Mouse (Mus musculus) MN1 (cell line): Measurements from ENCODE around the gene Trim7.
"Not testable (repeated sequence)": the region's sequence is repeated elsewhere in the genome, so short reads cannot be mapped to it uniquely, and the experiment has no call there.

Experiments
- DNase-seq: peaks from one replicate; pipeline ENCODE4 v3.0.0-alpha.2; 2016; ENCODE audit warnings: low spot score

Gene Trim7

DNA sequence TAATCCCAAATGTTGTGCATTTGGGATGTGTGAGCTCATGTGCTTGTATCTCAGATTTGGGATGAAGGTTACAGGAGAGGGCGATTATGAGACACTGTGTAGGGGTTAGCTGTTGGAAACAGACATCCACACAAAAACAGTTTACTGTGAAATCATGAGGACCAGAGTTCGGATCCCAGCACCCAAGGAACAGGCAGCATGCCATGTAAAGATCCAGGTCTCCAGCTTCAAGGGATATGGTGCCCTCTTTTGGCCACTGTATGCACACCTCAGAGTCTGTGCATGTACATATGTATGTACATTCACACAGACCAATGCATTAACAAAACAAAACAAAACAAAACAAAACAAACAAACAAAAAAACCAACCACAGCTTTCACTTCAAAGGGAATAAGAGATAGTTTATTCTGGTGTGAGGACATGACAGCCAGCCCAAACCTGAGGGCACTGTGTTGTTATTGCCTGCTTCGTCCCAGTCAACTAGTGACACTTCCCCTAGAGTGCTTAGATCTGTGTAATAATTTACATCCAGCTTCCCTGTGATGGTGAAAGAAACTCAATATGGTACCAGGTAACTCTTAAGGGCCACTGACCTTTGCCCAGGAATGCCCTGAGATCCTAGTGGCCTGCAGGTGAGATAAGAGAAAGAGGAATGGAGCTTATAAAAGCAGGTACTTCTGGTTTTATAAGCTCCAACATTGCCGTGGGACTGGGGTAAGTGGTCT lies 25.5 kb downstream of the Trim7 start:
- no peak for DNase-seq

DNA sequence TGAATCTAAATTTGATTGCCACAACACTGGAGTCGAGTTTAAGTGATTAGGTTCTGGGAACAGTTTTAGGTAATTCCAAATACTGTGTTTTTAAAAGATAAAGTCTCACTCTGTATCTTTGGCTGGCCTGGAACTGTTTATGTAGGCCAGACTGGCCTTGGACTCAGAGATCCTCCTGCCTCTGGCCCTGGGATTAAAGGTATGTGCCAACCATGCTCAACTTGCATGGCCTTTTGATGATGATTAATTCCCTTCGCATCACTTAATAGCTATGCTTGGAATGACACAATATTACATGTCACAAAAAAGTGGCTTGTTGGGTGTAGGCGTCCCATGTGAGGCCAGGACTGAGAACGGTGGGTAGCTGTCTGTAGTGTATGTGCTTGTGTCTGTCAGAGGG lies 26.2 kb downstream of the Trim7 start:
- no peak for DNase-seq

DNA sequence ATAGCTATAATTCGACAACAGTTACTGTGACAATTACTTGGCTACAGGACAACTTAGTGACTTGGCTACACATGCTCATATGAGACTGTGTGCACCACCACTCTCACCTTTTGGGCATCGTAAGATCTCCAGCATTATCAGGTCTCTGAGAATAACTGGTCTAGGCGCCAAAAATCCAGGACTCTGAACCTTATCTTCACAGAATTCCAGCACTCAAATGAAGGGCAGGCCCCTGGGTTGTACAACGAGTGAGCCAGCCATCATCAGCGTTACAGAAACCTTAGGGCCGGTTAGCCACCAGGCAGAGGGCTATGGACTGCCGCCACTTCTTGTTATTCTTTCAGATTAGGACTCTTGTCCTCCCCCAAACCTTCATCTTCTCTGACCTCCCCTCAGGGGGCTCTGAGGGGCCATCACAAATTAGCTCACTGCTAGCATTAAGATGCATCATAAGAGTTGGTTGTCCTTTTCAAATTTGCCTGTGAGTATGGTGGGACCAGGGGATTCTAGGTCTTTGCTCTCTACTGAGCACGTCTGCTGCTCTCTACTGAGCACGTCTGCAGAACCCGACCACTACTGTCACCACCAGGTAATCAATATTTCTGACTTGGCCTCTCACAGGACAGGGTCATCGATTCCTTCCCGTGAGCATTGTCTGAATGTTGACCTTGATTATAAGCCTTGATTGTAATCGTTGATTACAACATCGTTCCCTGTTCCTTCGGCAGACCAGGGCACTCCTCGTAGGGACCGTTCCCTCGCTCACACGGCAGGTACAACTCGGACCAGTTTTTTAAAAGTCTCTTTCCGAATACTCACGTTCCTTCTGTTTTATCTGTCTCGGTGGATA lies 26.9 kb downstream of the Trim7 start:
- peak; percentile 44 for DNase-seq

DNA sequence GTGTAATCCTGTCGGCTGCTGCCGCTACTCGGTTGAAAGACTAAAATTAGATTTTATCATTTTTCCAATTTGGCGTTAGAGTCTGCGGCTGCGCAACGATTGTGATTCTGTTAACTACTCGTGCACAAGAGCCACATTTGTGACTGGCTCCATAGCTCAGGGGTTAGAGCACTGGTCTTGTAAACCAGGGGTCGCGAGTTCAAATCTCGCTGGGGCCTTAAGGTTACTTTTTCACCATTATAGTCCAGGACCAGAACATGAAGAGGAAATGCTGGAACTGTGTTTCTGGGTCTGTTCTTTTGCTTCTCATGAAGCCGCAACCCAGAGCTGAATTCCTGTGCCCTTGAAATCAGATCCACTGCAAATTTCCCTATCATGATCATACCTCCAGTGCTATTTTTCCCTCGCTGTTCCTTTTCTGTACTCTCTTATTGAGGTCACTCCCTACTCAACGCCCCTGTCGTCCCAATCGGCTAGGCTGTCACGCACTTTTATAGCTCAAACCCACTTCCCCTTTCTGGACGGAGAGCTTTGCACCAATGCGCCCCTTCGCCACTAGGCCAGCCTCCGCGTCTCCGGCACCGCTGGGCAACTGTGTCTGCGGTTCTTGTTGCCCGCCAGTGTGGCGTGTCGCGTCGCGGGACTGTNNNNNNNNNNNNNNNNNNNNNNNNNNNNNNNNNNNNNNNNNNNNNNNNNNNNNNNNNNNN lies 27.7 kb downstream of the Trim7 start:
- peak; percentile 94 for DNase-seq

DNA sequence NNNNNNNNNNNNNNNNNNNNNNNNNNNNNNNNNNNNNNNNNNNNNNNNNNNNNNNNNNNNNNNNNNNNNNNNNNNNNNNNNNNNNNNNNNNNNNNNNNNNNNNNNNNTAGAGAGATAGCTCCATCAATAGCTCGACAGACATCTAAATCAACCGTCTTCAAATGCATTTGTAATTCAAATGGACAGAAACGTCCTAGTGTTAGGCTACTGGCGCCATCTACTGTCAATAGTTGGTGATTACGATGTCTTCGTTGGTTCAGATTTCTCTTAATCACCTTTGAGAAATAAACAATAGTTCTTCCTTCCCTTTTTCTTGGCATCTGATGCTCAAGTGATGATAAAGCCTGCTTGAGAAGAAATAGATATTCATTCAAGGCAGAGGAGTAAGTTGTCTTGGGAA lies 33.1 kb downstream of the Trim7 start:
- DNase-seq: peak; percentile 90

DNA sequence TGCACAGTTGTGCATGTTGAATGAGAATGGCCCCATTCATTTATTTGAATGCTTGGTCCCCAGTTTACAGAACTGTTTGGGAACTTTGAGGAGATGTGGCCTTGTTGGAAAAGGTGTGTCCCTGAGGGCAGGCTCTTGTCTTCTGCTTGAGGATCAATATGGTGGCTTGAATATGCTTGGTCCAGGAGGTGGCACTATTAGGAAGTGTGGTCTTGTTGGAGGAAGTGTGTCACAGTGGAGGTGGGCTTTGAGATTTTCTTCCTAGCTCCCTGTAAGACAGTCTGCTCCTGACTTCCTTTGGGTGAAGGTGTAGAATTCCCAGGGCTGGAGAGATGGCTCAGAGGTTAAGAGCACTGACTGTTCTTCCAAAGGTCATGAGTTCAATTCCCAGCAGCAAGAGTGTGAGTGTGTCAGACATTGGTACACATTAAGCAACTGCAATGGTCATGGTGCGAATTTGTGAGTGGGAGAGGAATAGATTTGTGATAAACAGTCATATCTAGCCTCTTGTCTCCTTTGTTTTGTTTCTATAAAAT lies 36.9 kb downstream of the Trim7 start:
- no peak for DNase-seq

DNA sequence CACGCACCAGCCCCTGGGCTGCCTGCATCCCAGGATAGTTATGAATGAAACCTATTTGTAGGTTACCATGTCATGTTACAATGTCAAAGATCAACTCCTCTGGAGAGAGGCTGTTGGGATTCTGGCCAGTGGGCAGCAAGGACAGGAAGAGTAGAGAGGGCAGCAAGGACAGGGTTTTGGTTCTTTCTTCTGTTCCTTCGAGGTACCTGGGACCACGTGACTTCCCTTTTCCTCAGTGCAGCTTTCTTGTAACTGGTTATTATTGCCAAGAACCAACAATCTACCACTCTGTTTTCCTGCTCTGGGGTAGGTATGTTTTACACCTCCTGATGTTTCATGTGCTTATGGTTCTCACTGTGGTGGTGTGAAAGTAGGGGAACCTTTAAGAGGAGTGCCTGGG lies 37.9 kb downstream of the Trim7 start:
- DNase-seq: no peak

DNA sequence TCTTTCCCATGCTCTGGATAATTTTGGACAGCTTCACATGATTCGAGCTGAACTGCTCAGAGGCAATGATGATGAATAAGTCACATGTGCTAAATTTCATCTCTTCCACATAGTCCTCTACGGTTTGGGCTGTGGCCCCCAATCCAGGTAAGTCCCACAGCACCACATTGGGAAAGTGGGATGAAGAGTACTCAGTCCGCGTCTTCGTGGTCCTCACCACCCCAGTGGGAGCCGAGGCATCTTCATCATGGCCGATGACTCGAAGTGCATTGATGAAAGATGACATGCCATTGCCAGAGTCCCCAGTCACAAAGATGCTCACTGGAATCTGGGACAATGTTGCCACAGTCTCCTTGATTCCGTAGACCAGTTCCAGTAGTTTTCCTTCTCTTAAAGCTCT lies 40.5 kb downstream of the Trim7 start:
- DNase-seq: no peak

DNA sequence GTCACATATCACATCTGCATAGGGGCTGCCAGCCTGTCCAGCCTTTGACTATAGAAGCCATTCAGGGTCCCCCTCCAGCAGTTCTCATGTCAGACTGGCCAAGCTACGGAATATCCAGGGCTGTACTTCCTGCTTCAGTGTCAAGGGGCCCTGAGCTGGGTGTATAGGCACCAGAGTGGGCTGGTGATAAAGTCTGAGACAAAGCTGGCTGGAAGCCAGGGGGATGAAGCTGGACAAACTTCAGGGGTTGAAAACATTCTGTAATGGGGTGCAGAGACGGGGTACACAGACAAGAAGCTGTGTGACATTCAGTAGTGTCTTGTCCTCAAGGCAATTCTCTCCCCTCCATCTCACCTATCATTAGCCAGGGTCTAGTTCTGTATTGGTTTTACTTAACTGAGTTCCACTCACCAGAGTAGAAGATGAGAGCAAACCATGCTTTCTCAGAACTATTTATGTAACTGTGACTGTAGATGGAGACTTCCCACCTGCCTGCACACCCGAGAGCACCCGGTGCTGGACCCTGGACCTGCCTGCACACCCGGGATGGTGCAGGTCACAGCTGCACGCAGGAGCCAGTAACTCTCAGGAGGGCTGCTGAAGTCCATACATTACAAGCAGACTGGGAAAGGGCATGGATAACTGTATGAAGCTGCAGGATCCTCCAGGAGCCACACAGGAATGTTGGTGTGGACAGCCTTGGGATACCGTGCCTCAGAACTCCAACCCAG lies 43.6 kb downstream of the Trim7 start:
- no peak for DNase-seq

DNA sequence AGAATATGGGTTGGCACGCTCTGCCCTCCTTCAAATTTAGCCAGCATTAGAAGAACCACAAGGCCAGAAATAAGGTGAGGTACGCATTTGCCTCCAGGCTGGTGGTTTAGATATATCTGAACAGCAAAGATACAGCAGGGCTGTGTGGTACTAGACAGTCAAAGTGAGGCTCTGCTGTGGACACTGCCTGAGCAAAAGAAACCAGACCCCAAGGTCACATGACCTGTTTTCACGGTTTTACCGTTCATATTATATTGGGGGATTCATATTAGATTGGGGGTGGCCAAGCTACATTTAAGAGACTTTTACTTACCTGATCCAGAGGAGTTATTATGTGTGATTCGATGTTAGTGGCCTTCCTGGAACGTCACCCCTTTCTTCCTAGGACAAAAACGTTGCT lies 44.8 kb downstream of the Trim7 start:
- DNase-seq: no peak

DNA sequence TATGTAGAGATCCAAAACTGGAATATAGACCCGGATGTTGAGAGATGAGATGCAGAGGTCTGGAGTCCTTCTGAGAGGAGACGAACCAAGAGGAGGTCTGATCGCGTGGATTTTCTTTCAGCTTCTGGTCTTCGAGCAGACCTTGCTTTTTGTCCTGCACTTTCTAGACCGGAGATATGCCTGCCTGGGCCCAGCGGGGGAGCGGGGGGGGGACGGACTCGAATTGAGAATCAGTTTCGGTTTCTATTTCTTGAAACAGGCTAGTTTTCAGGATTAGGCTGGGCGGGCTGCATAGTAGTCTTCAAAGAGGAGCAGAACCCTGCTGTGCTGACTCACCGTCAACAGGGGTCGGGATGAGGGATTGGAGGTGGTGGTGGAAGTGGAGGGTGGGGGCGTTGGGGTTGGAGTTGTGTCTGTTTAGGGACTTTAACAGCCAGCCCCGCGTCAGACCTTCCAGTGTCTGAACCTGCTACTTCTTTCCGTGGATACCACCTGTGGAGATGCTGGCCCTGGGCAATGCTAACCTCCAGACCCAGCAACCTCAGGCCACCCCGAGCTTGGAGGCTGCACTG lies 45.3 kb downstream of the Trim7 start, which contains the start of gene Irgm1:
TSS of gene Irgm1 (minus strand) at position 483 of the 572 bp plus-strand sequence.
- peak; percentile 91 for DNase-seq

DNA sequence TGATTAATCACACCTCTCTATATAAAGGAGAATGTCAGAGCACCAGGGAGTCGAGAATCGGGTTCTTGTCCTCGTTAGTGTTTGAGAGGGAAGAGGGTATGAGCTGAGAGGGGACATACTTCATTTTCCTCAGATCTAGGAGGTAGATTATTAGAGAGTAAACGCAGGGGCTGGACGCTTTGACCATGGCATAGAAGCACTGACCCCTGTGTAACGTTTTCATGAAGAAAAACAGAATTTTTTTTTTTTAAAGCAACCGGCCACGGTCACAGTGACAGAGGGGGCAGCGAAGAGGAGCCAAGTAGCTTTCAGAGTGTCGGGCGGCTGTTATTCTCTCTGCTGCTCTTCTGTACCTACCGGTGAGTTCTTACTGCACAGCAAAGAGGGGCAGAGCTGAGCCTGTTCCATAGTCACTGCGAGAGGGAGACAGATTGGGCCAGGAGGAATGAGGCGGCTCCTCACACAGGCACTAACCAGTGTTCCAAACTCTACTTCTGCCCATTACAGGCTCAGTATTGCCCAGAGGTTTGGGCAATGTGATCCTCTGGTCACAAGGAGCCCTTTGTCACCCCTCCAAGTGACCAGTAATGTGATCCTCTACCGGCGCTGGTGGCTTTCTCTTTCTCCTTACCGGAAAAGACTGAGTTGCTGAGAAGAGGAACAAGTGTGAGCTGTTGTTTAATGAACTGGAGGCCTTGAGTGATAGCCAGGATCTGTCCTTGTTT lies 46.0 kb downstream of the Trim7 start:
- DNase-seq: peak; percentile 61

DNA sequence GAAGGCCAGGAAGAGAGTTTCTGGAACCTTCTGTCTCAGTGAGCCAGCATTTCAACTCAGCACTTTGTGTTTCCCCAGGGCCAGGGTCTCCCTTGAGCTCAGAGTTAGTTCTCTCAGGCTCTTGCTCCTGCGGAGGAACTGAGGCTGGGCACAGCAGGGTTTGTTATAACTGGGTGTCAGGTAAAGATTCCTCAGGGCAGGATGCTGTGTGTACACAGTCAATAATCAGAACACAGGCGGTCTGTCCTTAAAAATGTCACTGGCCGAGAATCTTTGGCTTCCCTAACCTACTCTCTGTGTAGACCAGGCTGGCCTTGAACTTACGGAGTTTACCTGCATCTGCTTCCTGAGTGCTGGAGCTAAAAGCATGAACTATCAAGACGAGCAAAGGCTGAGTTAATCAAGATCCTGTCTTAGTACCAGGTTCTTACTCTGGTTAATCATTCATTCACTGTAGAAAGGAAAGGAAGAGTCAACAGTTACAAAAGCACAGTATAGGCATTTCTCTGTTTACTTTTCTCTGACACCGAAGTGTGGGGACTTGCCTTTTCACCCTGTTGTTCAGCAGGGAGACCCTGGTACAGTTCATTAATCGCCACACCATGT lies 46.9 kb downstream of the Trim7 start:
- DNase-seq: no peak

DNA sequence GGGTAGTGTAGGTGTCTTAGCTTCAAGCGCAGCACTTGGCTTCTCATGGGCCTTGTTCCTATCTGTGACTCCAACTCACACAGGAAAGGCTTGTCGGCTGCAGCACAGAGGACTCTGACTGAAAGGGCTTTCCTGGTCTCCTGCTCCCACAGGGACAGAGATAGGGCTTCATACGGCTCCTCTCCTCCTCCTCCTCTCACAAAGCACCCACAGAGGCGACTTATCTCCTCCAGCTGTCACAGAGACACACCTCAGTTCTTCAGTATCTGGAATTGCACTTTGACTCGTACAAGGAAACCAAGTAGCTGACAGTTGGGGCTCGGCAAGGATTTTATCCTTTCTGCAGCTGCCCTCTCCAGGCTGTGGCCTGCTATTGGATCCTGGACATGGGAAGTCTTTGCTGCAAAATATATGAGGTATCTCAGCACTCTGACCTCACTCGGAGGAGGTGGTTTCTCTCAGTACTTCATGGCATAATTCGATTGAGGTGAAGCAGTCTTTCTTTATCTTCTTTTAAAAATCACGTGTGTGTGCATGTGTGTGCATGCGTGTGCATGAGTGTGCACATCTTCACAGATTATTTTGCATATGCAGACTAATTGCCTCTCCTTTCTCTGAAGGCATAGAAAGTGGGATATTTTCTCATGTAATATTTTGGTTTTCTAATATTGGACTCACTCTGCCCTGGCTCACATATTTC lies 47.8 kb downstream of the Trim7 start:
- no peak for DNase-seq

DNA sequence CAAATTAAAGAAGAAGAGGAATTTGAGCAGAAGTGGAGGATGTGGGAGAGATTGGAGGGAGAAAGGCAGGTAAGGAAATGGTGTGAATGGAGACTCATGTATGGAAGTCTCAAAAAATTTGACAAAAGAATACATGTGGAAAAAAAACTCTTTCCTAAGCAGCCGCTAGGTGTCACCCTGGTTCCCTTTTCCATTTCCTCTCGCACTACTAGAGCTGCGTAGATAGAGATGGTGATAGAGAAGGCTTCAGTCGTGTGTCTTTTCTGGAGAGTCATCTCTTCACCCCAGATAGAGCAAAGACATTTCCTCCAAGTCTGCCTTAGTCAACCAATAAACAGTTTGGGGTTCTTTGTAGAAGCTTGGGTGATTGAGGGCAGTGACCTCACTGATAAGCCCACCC lies 48.5 kb downstream of the Trim7 start:
- peak; percentile 77 for DNase-seq

DNA sequence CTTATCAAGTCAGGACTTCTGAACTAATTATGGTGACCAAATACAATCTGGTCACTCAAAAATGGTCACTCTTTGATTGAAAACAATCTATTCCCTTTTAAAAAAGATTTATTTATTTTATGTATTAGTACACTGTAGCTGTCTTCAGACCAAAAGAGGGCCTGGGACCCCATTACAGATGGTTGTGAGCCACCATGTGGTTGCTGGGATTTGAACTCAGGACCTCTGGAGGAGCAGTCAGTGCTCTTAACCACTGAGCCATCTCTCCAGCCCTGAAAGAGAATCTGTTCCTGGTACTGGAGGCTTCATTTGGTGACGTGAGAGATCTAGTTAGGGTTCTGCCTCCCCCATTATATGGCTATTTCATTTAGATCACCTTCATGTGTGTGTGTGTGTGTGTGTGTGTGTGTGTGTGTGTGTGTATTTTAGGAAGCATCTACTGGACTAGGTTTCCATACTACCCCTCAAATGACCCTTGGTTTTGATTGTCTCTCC lies 49.5 kb downstream of the Trim7 start:
- not testable (repeated sequence) for DNase-seq

DNA sequence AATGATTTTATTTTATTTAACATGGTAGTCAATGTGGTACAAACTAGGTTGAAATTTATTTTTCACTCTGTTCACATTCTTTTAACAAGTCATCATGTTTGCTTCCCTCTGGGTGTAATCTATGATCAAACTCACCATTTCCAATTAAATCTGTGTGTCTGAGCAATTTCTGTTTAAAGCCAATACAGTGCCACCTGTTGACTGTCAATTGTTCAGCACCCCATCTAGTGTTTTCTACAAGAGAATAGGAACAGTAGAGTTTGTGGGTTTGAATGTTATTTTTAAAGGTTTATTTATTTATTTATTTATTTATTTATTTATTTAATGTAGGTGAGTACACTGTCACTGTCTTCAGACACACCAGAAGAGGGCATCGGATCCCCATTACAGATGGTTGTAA lies 50.7 kb downstream of the Trim7 start:
- no peak for DNase-seq

DNA sequence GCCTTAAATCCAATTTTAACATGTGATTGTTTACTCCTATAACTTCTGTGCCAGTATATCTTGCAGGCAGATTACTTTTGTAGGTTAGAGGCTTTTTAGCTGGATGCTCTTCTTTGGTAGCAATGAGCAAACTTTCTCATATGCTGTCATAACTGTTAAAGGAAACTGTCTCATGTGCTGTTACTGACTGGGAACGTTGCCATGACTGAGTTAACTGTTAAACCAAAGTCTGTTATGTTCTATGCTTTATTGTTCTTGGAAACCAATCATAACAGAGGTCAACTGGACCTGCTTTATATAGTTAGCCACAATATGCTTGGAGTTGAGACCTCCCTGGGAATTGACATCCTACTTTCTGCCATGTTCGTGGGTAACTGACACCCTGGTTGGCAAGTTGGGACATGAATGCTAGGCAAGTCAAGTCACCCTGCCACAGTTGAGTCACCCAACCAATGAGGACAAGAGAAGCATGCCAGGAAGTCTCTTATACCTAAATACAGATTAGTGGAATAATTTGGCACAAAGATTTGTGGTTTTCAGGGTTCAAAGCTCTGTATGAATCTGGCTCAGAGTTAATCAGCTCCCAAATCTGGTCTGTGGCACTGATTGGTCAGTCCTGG lies 73.0 kb downstream of the Trim7 start:
- no peak for DNase-seq
